Mouse (Mus musculus): ENCODE data around the gene Clcn5.

GRCm38 (mm10) chrX:7292151-7292768, 26.9 kb downstream of the Clcn5 start:
- TF ChIP-seq POLR2AphosphoS2 (IDR thresholded peaks at IDR 0.05; ENCODE audit: low read depth, low read length) (no peak), CTCF (conservative IDR thresholded peaks at IDR 0.05 in 1 of 2, IDR thresholded peaks at IDR 0.05 in 1 of 2; ENCODE audit: low read depth in 2 of 2, low read length in 2 of 2) (no peak), POLR2A (IDR thresholded peaks at IDR 0.05; ENCODE audit: low read depth, low read length) (no peak), EP300 (IDR thresholded peaks at IDR 0.05; ENCODE audit: low read length) (no peak), TCF12 (IDR thresholded peaks at IDR 0.05; ENCODE audit: low read depth, low read length) (no peak), RCOR1 (conservative IDR thresholded peaks at IDR 0.05; ENCODE audit: low read depth, low read length) (no peak), E2F4 (IDR thresholded peaks at IDR 0.05; ENCODE audit: insufficient replicate concordance, low read depth, low read length) (no peak), USF1 (IDR thresholded peaks at IDR 0.05; ENCODE audit: low read depth, low read length) (no peak)

Measured in CH12.LX (cell line).